Mouse (Mus musculus): Measurements from ENCODE around the gene Ddx60.

The Ddx60 gene

GRCm38 (mm10) chr8:61989464-61989863 is 61.6 kb downstream of the Ddx60 start:
- DNase-seq, result no peak

- no peak for DNase-seq
Measured at GRCm38 (mm10) chr8:61992796-61993195, 64.9 kb downstream of the Ddx60 start.

GRCm38 (mm10) chr8:61997125-61997524 is 69.2 kb downstream of the Ddx60 start:
- no peak for DNase-seq

GRCm38 (mm10) chr8:62014166-62014565 is 86.3 kb downstream of the Ddx60 start:
- no peak for DNase-seq

- no peak for DNase-seq
Measured at GRCm38 (mm10) chr8:62014582-62014981, 86.7 kb downstream of the Ddx60 start.

GRCm38 (mm10) chr8:62034351-62034750 is 106.5 kb downstream of the Ddx60 start:
- DNase-seq, result no peak

- DNase-seq, result no peak
Measured at GRCm38 (mm10) chr8:62046809-62047208, 118.9 kb downstream of the Ddx60 start.

- DNase-seq, result no peak
Measured at GRCm38 (mm10) chr8:62060357-62060756, 132.5 kb downstream of the Ddx60 start.

GRCm38 (mm10) chr8:62068305-62068704 is 140.4 kb downstream of the Ddx60 start:
- no peak for DNase-seq

- no peak for DNase-seq
Measured at GRCm38 (mm10) chr8:62080195-62080802, 152.4 kb downstream of the Ddx60 start.

- DNase-seq, result no peak
Measured at GRCm38 (mm10) chr8:62081804-62082203, 153.9 kb downstream of the Ddx60 start.

Measured in right cerebral cortex, adult 18-20 months (tissue).